ENCODE assay signal across 8 mouse cellular contexts in the genomic region with DNA sequence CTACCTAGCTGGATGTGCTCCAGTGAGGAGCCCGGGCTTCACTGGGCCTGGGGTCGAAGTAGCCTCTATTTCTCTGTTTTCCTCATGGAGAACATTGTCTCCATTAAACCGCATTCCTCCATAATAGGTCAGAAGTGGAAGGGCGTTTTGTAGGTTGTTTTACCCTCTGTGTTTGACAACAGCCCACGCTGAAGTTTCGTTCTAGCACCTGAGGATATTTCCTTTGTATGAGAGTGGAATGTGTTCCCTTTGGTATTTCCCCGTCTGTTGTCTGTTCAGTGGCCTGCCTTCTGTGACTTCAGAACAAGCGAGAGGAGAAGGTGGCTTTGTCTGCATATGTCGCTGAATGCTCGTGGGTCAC. TPM values are rescaled to one million over a fixed set of nuclear protein-coding genes. Genes with fewer than 3 reads are reported as not detected.
A peak's percentile ranks its signal among the peaks of the same experiment; 100 is the strongest.
DNase-seq lines count a peak whose midpoint lies in the region; ATAC-seq and TF ChIP-seq lines count a peak whose summit lies in the region.

No protein-coding gene starts in this region.

- no peak for DNase-seq in layer of hippocampus, adult 2 months (ENCODE audit: low spot score in 2 of 2)
- DNase-seq in layer of hippocampus, adult 18-20 months (ENCODE audit: low spot score in 2 of 2), result no peak
- DNase-seq in forebrain, embryonic 11.5 days (ENCODE audit: low spot score), result peak; percentile 53
- no peak for DNase-seq in adrenal gland, adult 18-20 months (ENCODE audit: low spot score in 2 of 2)

- no peak for ATAC-seq in forebrain, embryonic 11.5 days (replicated peaks; ENCODE audit: low FRiP score)
- no peak for ATAC-seq in limb, embryonic 13.5 days (ENCODE audit: low FRiP score, low read depth)
- ATAC-seq in CD4-positive, CD25-positive, alpha-beta regulatory T cell, adult 4 months, result no peak
- no peak for ATAC-seq in megakaryocyte progenitor cell, adult 5-6 weeks (replicated peaks; ENCODE audit: poor library complexity)

- H3K9ac ChIP-seq in forebrain, embryonic 11.5 days (ENCODE audit: low read length), result peak overlapping the region; percentile 98
- peak overlapping the region; percentile 99 for H3K9ac ChIP-seq in limb, embryonic 13.5 days

- WGBS in forebrain, embryonic 11.5 days, result 1% methylated on average over 10 of the region's 10 CpGs
- 2% methylated on average over 10 of the region's 10 CpGs for WGBS in limb, embryonic 13.5 days
- 35% methylated on average over 10 of the region's 10 CpGs for WGBS in olfactory bulb, adult 2 months

- no peak for TF ChIP-seq CTCF in layer of hippocampus, adult 2 months (conservative IDR thresholded peaks at IDR 0.05)
- TF ChIP-seq CTCF in olfactory bulb, adult 2 months (IDR thresholded peaks at IDR 0.05; ENCODE audit: insufficient read depth, low read depth, low read length), result no peak

- H3K4me3 ChIP-seq in layer of hippocampus, adult 2 months, result peak overlapping the region; percentile 76
- peak overlapping the region; percentile 92 for H3K4me3 ChIP-seq in forebrain, embryonic 11.5 days (ENCODE audit: low read depth, low read length)
- H3K4me3 ChIP-seq in limb, embryonic 13.5 days, result peak overlapping the region; percentile 95
- H3K4me3 ChIP-seq in olfactory bulb, adult 2 months (ENCODE audit: insufficient read depth, low read depth, low read length), result peak overlapping the region; percentile 80

- TF ChIP-seq POLR2A in olfactory bulb, adult 2 months (IDR thresholded peaks at IDR 0.05; ENCODE audit: insufficient read depth, low read depth, low read length), result no peak

- no peaks in the 10 kb centered on the region for H3K9me3 ChIP-seq in forebrain, embryonic 11.5 days (ENCODE audit: control insufficient read depth, low read length)
- no peaks in the 10 kb centered on the region for H3K9me3 ChIP-seq in limb, embryonic 13.5 days

- H3K27me3 ChIP-seq in forebrain, embryonic 11.5 days (ENCODE audit: control insufficient read depth, insufficient read depth, low read length), result no peaks in the 10 kb centered on the region
- no peaks in the 10 kb centered on the region for H3K27me3 ChIP-seq in limb, embryonic 13.5 days

- peak overlapping the region; percentile 74 for H3K4me2 ChIP-seq in forebrain, embryonic 11.5 days (ENCODE audit: low read depth, low read length, severe bottlenecking)
- H3K4me2 ChIP-seq in limb, embryonic 13.5 days (replicated peaks), result peak overlapping the region; percentile 74

- H3K4me1 ChIP-seq in forebrain, embryonic 11.5 days (replicated peaks; ENCODE audit: control insufficient read depth, insufficient read depth, low read length), result peaks cover 7% of the 10 kb centered on the region; the same call in 1 of the 2 replicates
- peaks cover 51% of the 10 kb centered on the region for H3K4me1 ChIP-seq in limb, embryonic 13.5 days
- no peaks in the 10 kb centered on the region for H3K4me1 ChIP-seq in olfactory bulb, adult 2 months (ENCODE audit: control insufficient read depth, insufficient read depth, low read length)

- H3K27ac ChIP-seq in layer of hippocampus, adult 2 months, result peak overlapping the region; percentile 92
- peak overlapping the region; percentile 96 for H3K27ac ChIP-seq in forebrain, embryonic 11.5 days (ENCODE audit: low read depth, low read length)
- H3K27ac ChIP-seq in limb, embryonic 13.5 days, result peak overlapping the region; percentile 98
- H3K27ac ChIP-seq in olfactory bulb, adult 2 months (ENCODE audit: insufficient read depth, low read depth, low read length), result no peak overlapping the region

- no peaks in the 10 kb centered on the region for H3K36me3 ChIP-seq in forebrain, embryonic 11.5 days (ENCODE audit: control insufficient read depth, insufficient read depth, low read length)
- H3K36me3 ChIP-seq in limb, embryonic 13.5 days, result no peaks in the 10 kb centered on the region

RNA-seq across cellular contexts. Expression of a gene that starts 1.4 kb away (rescaled TPM):
- 10 to 100 TPM; 26.1 to 28.1 TPM for total RNA-seq in layer of hippocampus, adult 2 months (2021)
- 10 to 100 TPM; 23.7 to 24.4 TPM for total RNA-seq in layer of hippocampus, adult 18-20 months (2021)
- polyA plus RNA-seq in forebrain, embryonic 11.5 days (2014; fragmentation: Nextera tagmentation; extraction: Ambion mirVana), result 39.8 and 42.0 TPM in 2 replicates
- 33.2 and 35.0 TPM in 2 replicates for polyA plus RNA-seq in limb, embryonic 13.5 days (2015; fragmentation: Nextera tagmentation; extraction: Ambion mirVana)
- not detected in 2 replicates for polyA plus RNA-seq in olfactory bulb, adult 2 months (2012; ENCODE audit: insufficient read depth, insufficient read length, low replicate concordance, missing spikeins)
- under 1 TPM in 1 of 2 experiments, not detected in 1; 0.75 TPM for polyA plus RNA-seq in CD4-positive, CD25-positive, alpha-beta regulatory T cell, adult 4 months (2017; shearing (Covaris generic))
- not detected in 2 replicates for total RNA-seq in megakaryocyte progenitor cell, adult 5-6 weeks (2015)
- total RNA-seq in megakaryocyte progenitor cell, adult 5-6 weeks (2017), result not detected in 2 replicates
- total RNA-seq in adrenal gland, adult 18-20 months (2021), result 10 to 100 TPM; 32.5 to 42.2 TPM

Comparison
In these comparisons a context has a peak if more than half of its experiments do, and no peak if none do; other contexts are left out.
1. RNA of a gene that starts 1.4 kb away (total RNA-seq): 32.5 to 42.2 TPM in adrenal gland, adult 18-20 months, 26.1 to 28.1 TPM in layer of hippocampus, adult 2 months and 23.7 to 24.4 TPM in layer of hippocampus, adult 18-20 months; not detected in megakaryocyte progenitor cell, adult 5-6 weeks; every median in the first group is over 10 times any median in the second.
2. Peak in every context shown above with its lines, with median percentiles within 50 percentile points of each other: H3K4me3 ChIP-seq.